Mouse (Mus musculus) testis, adult 2 months (tissue): ENCODE data around the gene Pias4.

ENCODE experiments used
- CTCF ChIP-seq: fragments of 200-500 bp; IDR thresholded peaks from 2 replicates; pipeline ENCODE4 v1.5.1; 2012; ENCODE audit warnings: low read depth, mild to moderate bottlenecking, inconsistent platforms, low read length, moderate library complexity; ENCODE audit not compliant: control insufficient read depth, insufficient read depth, insufficient replicate concordance
- POLR2A ChIP-seq: fragments of 200-500 bp; IDR thresholded peaks from 2 replicates; pipeline ENCODE4 v1.6.1; 2012; ENCODE audit warnings: low read depth, mild to moderate bottlenecking, inconsistent platforms, low read length, moderate library complexity; ENCODE audit not compliant: control insufficient read depth

- no peak for TF ChIP-seq CTCF
- TF ChIP-seq POLR2A, result no peak
Observed at GRCm38 (mm10) chr10:81151261-81151660, 16.5 kb downstream of the Pias4 start.
